Mouse (Mus musculus) CD8-positive naive resting alpha-beta T cell, adult 2 months (primary cell): ENCODE measurements around the gene Heatr1.
A peak's percentile ranks its signal among the peaks of the same experiment; 100 is the strongest.
"Not testable (repeated sequence)": the region's sequence is repeated elsewhere in the genome, so short reads cannot be mapped to it uniquely, and the experiment has no call there.

ENCODE experiments used
- DNase-seq, 2 experiments: peaks; one replicate each; pipeline ENCODE4 v3.0.0; 2022; ENCODE audit warnings: low read depth in 2 of 2, low spot score in 2 of 2

The Heatr1 gene

DNA sequence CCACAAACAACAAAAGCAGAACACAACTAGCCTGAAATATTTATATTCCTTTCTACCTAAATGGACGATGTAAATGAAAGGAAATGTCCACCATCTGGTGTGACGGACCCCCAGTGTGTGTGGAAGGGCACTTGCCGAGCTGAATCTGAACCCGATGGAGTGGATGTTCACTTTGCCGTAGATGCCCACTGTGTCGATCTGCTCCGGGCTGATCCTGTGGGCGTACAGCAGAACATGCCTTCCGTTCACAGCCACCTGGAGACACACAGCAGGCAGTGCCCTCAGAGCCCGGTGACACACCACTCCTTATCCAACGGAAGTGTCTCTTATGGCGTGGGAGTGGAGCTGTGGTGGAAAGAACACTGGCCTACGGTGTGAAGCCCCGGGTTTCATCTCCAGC is 58.3 kb downstream of the Heatr1 start:
- no peak for DNase-seq

DNA sequence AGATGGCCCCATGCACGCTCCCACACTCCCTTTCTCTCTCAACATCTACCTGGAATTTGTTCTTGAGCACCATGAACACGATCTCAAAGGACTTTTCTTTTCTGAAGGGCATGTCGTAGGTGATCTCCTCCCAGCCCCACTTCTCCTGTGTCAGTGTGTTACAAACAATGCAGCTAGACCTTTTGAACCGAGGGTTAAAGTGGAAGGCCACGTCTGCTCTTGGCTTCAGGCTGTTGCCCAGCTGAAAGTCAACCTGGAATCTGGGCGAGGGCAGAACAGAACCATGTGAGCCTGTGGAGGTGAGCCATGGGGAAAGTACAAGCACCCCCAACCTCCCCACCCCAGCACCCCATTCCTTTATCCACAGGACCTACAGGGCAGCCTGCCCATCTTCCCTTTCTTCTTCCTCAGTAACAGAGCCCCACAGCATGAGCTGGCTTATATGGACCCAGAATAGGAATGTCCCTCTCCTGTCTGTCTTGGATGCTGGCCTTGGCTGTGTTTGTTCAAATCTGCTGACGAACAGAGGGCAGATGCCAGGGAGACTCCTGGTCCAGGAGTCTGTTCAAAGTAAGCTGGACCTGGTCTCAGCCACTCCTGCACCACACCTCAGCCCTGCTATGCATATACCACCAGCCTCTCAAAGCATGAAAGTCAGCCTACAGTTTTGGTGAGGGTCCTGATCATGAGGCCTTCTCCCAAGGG is 60.0 kb downstream of the Heatr1 start:
- no peak for DNase-seq

DNA sequence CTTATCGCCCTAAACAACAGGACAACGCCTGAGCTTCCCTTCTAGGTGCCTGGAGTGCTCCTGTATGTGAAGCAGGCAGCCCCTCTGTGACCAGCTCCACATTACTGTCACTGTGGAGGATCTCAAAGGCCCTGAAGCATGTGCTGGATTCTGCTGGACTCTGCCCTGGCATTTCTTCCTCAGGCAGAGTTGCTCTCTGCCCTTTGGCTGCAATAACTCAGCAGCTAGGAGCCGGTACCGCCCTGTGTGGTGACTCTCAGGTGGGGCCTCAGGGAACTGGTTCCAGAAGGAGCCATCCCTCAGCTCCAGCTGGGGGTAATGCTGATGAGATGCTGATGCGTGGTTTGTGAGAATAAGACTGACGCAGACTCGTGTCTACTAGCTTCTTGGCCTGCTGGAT is 61.9 kb downstream of the Heatr1 start:
- no peak for DNase-seq

DNA sequence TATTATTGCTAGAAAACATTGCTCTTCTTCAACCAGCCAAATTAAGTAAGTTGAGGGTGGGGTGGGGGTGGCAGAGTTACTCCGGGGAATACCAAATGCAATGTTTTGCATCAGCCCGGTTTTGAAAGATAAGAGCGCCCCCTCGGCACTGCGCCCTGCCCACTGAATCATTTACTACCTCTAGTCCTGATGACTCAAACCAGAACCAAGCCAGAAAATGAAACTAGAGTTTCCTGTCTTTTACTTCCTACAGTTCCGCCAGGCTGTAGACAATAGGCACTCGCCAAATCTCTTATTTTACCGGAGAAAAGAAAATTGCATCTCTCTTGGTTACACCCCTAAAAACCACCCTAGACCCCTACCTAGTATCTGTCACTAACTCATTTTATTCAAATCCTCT is 65.6 kb downstream of the Heatr1 start:
- peak; percentile 38 to 69 for DNase-seq

DNA sequence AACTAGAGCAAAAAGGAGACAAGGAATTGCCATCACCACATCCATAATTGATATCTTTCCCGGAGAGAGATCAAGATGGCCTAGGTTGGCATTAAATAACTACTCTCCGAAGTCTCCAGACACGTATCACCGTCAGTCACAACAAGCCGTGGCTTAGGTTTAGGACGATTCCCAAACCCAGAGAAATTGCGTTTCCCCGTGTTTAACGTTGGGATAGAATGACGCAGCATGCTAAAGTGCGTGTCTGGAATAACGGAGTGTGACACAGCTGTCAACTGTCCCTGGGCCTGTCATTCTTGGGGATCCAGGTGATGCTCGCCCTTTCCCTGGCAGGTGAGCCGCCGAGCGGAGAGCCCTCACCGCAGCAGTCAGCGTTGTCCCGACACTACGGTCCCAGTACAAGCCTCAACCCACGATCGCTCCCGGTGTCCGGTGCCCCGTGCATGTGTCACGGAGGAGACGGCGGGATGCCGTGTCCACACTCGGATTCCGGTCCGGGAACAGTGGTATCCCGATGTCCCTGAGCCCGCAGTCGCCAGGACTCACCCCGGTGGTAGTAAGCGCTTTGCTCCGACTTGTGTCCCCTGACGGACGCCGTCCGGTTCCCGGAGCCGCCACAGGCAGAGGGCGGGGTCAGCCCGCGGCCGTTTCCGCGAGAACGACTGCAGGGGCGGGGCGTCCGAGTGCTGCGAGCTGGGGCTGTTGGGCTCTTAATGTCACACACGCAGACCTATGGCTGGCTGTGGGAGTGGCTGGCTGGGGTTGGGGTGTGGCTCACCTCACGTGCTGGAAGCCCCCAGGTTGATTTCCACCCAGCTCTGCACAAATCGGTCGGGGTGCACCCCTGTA is 66.3 kb downstream of the Heatr1 start:
- peak; percentile 77 to 81 for DNase-seq

DNA sequence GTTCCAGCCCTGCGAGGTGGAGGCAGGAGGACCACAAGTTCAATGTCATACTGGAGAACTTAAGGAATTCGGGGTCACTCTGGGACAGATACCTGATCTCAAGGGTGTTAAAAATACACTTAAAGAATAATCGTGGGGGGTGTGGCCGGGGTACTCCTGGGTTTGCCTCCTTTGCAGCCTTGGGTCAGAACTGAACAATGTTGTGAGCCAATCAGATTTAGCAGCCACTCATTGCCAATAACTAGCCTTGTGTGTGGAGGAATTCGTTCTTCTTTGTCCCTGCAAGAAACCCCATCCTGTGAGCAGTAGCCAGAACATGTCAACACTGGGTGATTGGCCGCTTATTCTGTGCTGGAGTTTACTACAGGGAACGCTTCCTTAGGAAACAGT is 66.9 kb downstream of the Heatr1 start:
- no peak for DNase-seq

DNA sequence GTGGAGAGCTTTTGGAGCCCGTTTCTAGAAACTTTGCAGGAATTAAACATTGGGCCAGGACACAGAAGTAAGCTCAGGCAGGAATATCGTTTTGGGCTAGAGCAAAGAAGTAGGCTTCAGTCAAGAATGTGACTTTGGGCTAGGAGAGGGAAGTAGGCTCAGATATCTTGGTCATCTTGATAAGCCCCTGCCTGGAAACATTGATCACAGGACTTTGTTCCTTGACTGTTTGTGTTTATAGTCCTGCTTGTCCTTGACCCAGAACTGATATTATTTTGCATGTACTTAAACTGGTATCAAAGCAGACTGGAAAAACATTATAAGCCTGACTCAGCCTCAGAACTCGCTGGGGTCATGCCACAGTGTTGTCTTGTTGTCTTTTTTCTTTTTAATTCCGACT is 67.8 kb downstream of the Heatr1 start:
- no peak for DNase-seq

DNA sequence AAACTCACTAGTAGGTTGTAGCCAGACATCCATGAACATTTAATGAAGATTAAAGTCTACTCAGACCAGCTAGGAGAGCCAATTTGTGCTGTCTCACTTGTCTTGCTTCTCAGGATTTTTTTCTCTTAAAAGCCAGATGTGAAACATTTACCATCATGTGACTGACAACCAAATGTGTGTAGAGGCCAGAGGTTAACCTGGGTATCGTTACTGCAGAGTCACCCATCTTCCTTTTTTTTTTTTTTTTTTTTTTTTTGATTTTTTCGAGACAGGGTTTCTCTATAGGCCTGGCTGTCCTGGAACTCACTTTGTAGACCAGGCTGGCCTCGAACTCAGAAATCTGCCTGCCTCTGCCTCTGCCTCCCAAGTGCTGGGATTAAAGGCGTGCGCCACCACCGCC is 69.3 kb downstream of the Heatr1 start:
- not testable (repeated sequence) for DNase-seq

DNA sequence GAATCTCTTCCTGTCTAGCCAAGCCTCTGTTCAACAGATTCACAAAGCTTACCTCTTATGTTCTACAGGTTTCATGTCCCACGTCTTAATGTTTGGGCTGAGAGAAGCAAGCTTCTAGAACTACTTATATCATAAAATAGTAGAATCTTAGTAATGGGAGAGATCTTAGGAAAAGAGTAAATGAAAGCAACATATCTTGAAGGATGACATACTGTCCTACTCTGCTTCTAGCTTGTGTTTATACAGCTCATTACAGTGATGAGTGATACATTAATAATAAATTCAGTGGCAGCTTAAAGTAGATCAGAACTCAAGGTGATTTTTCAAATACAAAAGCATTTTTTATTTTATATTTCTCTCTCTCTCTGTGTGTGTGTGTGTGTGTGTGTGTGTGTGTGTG is 70.0 kb downstream of the Heatr1 start, which contains the start of gene Lgals8:
Gene Lgals8, minus strand, starts transcription at position 101 of the 400 bp plus-strand sequence.
- no peak for DNase-seq

DNA sequence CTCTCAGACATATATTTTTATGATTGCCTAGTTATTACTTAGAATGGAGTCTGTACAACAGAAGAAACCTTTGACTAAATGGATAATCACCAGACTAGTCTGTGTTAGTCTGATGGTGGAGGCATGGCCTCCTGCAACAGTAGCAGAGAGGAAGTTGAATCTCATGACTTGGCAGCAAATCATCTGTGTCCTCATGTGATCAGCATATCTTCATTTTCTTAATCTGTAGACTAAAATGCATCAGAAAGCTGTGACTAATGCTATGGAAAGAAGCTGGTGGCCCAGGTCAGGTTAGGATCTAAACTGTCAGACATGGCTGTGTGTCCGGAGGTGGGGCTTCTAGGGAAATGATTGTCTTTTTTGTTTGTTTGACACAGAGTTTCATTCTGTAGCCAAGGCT is 73.7 kb downstream of the Heatr1 start:
- DNase-seq, result no peak

DNA sequence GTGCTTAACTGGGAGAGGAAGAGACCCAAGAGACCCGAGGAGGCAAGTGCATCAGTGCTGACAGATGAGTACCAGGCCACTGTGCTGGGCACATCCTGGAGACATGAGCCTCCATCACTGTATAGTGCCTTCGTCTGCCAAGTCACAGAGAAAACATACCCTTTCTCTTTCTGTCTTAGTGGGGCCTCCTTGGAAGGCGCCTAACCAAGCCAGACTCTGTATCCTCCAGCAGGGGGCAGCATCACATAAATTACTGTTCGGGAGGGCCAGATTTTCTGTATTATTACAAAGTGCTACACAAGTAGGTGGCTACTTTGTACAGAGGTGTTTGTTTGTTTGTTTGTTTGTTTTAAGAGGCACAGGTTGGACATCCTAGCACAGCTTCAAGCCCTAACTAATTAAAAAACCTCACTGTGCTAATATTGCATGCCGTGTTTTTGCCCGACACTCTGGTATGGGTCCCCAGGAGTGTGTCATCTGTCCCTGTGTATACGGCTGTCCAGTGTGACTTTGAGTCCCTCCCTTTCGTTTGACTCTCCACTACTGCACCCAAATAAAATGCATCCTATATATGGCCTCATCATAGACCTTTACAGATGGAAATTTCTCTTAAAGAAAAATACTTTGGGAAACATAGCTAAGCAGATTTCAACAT is 79.0 kb downstream of the Heatr1 start:
- DNase-seq, result peak; percentile 77 to 83

DNA sequence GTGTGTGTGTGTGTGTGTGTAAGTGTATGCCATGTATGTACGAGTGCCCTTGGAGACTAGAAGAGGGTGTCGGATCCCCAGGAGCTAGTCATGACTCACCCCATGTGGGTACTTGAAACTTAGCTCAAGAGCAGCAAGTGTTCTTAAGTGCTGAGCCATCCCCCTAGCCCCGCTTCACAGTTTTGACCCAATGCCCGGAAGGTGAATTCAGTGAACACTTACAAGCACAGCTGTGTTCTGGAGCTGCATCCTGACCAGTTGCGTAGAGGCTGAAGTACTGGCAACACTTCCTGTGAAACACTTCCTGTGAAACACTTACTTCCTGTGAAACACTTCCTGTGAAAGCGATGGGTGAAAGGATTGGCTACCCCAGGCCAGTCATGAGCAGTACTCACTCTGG is 80.4 kb downstream of the Heatr1 start:
- DNase-seq, result no peak

DNA sequence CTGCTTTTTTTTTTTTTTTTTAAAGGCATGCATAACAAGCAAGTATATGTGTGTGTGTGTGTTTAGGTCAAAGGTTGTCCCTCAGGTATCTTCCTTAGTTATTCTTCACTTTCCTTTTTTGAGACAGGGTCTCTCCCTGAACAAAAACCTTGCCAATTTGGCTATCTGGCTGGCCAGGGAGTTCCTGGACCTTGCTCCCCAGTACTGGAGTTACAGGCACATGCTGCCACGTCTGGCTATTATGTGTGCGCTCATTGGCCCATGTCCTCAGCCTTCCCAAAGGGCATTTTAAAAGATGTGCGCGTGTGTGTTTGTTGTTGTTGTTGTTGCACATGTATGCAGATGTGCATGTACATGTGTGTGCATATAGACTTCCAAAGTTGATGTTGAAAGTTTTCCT is 82.1 kb downstream of the Heatr1 start:
- DNase-seq, result no peak

DNA sequence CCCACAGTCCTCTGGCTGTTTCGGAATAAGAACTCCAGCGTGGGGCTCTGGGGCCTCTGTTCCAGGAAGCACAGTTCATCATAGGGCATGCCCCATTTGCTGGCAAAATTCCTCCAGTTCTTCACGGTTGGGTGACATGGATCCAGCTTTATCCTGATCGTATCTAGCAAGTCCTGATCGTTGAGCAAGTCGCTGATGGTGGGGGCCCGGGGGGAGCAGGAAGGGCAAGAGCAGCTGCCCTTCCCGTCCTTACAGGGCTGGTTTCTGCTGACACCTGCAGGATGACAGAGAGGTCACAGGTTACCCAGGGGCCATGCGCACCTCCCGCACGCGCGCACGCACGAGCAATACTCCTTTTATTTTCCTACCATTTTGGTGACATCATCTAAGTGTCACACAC is 83.5 kb downstream of the Heatr1 start:
- no peak for DNase-seq

DNA sequence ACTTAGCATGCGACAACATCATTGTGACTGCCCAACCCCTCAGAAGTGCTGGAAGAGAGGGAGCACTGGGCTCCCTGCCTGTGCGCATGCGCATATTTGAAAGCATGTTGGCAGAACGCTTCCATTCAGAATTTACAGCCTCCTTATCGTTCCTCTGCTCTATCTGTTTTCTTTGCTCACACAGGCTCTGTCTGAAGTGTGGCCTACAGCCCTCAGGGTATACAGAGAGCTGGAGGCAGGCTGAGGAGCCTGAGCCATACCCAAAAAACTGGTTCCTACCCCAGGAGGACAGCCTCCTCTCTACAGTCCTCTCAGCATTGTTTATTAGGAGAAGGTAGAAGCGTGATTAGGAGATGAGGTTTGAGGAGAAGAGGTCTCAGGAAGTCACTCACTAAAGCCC is 85.0 kb downstream of the Heatr1 start:
- no peak for DNase-seq

DNA sequence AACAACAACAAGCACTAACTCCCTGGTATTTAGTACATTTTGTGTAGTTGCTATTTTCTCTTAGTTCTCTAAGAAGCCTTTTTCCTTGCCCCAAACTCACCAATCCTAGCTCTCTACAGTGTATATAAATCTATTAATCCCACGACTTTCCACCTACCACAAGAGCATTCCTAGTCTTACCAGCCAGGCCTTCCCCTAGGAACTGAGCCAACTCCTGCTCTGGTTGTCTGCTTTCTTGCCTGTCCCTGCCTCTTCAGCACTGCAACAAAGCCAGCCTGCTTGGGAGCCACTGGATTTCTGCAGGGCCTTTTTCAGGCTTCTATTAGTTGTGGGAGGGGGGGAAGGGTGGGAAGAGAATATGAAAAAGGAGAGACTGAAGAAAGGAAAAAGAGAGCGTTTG is 90.4 kb downstream of the Heatr1 start:
- DNase-seq, result no peak

DNA sequence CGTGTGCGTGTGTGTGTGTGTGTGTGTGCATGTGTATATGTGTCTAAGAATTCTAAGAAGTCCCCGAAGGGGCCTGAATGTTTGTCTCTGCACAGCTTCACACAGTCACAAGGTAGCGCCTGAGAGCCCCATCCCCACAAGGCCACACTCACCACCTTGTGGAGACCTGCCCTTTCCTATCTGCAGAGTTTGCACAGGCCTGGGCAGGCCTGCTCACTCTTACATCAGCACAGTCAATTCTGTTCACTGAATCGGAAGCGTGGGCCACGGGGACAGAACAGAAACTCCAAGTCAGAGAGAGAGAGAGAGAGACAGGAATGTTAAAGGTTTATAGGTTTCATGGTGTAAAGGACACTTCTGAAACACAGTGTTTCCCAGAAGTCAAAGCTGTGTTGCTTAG is 90.8 kb downstream of the Heatr1 start:
- DNase-seq, result no peak
